Mouse (Mus musculus): ENCODE data around the gene Sec1.

Gene Sec1

DNA sequence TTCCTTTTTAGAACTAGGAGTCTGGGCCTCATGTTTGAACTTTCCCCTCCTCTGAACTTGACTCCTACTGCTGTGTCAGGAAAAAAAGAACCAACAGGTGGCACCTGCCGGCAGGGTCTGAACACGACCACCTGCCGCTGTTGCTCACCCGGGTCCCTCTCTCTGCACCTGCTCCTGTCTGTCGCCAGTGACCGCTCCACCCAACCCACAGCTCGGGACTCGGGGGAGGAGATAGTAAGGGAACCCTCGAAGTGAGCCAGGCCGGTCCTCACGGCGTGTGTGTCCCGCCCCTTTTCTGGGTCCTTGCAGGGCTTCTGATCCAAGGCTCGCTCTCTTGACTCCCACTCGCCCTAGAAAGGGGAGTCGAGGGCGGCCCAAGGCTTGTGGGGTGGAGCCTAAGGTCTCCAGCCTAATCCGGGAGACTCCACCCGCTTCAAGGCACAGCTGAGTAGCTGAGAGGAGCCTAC, 54.6 kb downstream of the Sec1 start, which contains the start of gene Mamstr:
Mamstr (plus strand) TSS at position 417 of the 467 bp plus-strand sequence.
- DNase-seq = peak; percentile 64 to 75

- DNase-seq = peak; percentile 94 to 97
These were observed 55.4 kb downstream of the Sec1 start for GRCm38 (mm10) chr7:45638623-45639401.

DNA sequence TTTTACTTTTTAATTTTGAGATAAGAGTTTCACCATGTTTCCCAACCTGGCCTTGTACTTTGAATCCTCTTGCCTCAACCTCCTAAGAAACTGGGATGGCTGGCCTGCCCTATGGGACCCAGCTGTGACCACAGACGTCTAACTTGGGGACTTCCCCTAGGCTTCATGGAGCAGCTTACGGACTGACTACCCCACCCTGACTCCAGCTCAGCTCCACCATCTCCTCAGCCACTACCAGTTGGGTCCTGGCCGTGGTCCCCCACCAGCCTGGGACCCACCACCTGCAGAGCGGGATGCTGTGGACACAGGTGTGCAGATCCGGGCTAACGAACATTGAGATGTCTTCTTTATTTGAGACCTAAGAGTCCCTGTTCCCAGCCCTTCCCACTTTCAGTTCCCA, 56.5 kb downstream of the Sec1 start:
- DNase-seq = no peak

- DNase-seq = peak; percentile 83 to 89
These were observed 58.2 kb downstream of the Sec1 start for GRCm38 (mm10) chr7:45635711-45636688.

GRCm38 (mm10) chr7:45634946-45635681, 59.1 kb downstream of the Sec1 start:
- no peak for DNase-seq

GRCm38 (mm10) chr7:45632499-45632898, 61.7 kb downstream of the Sec1 start:
- DNase-seq = peak; percentile 70 to 81

GRCm38 (mm10) chr7:45630064-45630907, 63.9 kb downstream of the Sec1 start:
- DNase-seq = no peak

- peak; percentile 95 to 96 for DNase-seq
These were observed 65.6 kb downstream of the Sec1 start for GRCm38 (mm10) chr7:45628364-45629294.
